Mouse (Mus musculus): ENCODE results near the gene Ccdc61. TPM values are rescaled to one million over a fixed set of nuclear protein-coding genes. Genes with fewer than 3 reads are reported as not detected.

Ccdc61 gene
- 24.6 and 25.8 TPM in 2 replicates for polyA plus RNA-seq (2015; fragmentation: Nextera tagmentation; extraction: Ambion mirVana)

DNA sequence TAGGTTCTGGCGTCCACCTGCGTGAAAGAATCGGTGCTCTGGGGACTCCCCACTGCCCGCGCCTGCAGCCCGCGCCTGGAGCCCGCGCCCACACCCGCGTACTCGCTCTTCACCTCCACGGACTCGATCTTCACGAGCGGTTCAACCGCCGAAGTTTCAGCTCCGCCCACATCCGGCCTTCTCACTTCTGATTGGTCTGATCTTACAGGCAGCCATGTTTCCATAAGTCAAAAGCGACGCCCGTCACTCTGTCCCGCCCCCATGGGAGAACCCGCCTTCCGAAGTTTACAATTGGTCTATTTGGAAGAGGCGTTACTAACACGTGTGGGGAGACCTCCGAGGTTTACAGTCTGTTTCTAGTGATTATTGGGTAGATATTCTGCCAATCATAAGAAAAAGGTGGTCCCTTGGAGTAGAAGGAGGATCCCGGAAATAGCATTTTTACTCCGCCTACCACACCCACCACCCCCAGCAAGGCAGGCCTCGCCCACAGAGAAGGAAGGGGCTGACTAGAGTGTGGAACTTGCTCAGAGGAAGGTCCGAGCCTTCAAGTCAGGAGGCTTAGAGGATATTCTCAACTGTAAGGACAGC lies at the start of gene Ccdc61:
TSS of gene Ccdc61 (minus strand) at position 175 of the 591 bp plus-strand sequence.
- H3K27ac ChIP-seq, result peak within 1 kb of the TSS; percentile 32

DNA sequence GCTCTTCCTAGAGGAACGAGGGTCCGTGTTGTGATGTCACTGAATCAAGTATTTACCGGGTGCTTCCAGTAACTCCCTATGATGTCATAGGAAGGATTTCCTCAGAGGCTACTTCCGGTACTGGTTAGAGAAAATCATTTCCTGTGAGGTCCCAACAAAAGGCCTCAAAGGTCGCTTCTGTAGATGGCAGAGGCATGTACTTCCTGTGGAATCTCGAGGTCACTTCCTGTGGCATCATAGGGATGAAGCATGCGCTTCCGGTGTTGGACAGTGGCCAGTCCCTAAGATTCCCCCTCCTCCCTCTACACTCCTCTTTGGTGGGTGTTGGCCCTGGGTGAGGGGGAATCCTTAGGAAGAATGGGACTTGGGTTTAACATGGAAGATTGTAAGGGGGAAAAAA lies 49.2 kb upstream of the Ccdc61 start:
- Histone ChIP-seq H3K4me1 (peaks cover 63% of the 10 kb centered on the region), H3K27ac (no peak overlapping the region)
- ATAC-seq (replicated peaks), result no peak

More for the DNA sequence above, at the start of gene Ccdc61:
- no peaks in the 10 kb centered on the region for H3K36me3 ChIP-seq (replicated peaks)
- peak within 1 kb of the TSS; percentile 37; the same call in 1 of the 2 replicates for H3K9ac ChIP-seq
- no peaks in the 10 kb centered on the region for H3K9me3 ChIP-seq
- peaks cover 17% of the 10 kb centered on the region for H3K4me1 ChIP-seq
- ATAC-seq (replicated peaks), result peak; percentile 99
- H3K4me3 ChIP-seq, result peak within 1 kb of the TSS; percentile 60
- H3K27me3 ChIP-seq (replicated peaks), result no peaks in the 10 kb centered on the region
- peak within 1 kb of the TSS; percentile 63 for H3K4me2 ChIP-seq
- WGBS, result under 1% methylated on average over 33 of the region's 33 CpGs

DNA sequence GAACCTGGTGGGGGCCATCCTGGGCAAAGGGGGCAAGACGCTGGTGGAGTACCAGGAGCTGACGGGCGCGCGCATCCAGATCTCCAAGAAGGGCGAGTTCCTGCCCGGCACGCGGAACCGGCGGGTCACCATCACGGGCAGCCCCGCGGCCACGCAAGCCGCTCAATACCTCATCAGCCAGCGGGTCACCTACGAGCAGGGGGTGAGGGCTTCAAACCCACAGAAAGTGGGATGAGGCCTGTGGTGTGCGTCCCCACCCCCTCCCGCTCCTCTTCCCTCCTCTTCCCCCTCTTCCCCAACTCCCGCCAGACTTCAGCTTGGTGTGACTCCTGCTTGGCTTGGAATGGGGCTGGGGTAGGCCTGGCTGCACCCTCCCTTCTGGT lies 48.2 kb upstream of the Ccdc61 start:
- ATAC-seq (replicated peaks), result 0 out of 2 replicates have a peak, but pooled peaks have one; percentile 1
- H3K4me1 ChIP-seq, result peaks cover 54% of the 10 kb centered on the region

More for the DNA sequence above, 49.2 kb upstream of the Ccdc61 start:
- WGBS, result 71% methylated on average over 8 of the region's 8 CpGs
- Histone ChIP-seq H3K27me3 (replicated peaks) (no peaks in the 10 kb centered on the region), H3K4me2 (no peak overlapping the region), H3K4me3 (no peak overlapping the region), H3K9me3 (no peaks in the 10 kb centered on the region), H3K36me3 (replicated peaks) (no peaks in the 10 kb centered on the region), H3K9ac (no peak overlapping the region)

DNA sequence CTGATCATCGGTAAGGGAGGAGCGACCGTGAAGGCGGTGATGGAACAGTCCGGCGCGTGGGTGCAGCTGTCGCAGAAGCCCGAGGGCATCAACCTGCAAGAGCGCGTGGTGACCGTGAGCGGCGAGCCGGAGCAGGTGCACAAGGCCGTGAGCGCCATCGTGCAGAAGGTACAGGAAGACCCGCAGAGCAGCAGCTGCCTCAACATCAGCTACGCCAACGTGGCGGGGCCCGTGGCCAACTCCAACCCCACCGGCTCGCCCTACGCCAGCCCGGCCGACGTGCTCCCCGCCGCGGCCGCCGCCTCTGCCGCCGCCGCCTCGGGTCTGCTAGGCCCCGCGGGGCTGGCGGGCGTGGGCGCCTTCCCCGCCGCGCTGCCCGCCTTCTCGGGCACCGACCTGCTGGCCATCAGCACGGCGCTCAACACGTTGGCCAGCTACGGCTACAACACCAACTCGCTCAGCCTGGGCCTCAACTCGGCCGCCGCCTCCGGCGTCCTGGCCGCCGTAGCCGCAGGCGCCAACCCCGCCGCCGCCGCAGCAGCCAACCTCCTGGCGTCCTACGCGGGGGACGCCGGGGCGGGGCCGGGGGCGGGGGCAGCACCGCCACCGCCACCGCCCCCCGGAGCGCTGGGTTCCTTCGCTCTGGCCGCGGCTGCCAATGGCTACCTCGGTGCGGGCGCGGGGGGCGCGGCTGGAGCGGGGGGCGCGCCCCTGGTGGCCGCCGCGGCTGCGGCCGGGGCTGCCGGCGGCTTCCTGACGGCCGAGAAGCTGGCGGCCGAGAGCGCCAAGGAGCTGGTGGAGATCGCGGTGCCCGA lies 47.6 kb upstream of the Ccdc61 start:
- H3K4me3 ChIP-seq, result peak overlapping the region; percentile 27
- no peaks in the 10 kb centered on the region; the same call in 1 of the 2 replicates for H3K36me3 ChIP-seq (replicated peaks)
- H3K27ac ChIP-seq, result peak overlapping the region; percentile 62
- H3K9ac ChIP-seq, result peak overlapping the region; percentile 16; the same call in 1 of the 2 replicates
- no peaks in the 10 kb centered on the region for H3K27me3 ChIP-seq (replicated peaks)
- ATAC-seq (replicated peaks), result peak; percentile 18
- peak overlapping the region; percentile 44 for H3K4me2 ChIP-seq
- peaks cover 48% of the 10 kb centered on the region for H3K4me1 ChIP-seq
- H3K9me3 ChIP-seq, result no peaks in the 10 kb centered on the region
- 1% methylated on average over 102 of the region's 107 CpGs for WGBS

More for the DNA sequence above, 48.2 kb upstream of the Ccdc61 start:
- Histone ChIP-seq H3K9ac (0 out of 2 replicates have a peak overlapping the region, but pooled peaks have one; percentile 6), H3K27ac (peak overlapping the region; percentile 62; the same call in 1 of the 2 replicates), H3K4me3 (peak overlapping the region; percentile 27), H3K4me2 (peak overlapping the region; percentile 44), H3K27me3 (replicated peaks) (no peaks in the 10 kb centered on the region), H3K36me3 (replicated peaks) (no peaks in the 10 kb centered on the region; the same call in 1 of the 2 replicates), H3K9me3 (no peaks in the 10 kb centered on the region)
- WGBS, result 9% methylated on average over 21 of the region's 21 CpGs

DNA sequence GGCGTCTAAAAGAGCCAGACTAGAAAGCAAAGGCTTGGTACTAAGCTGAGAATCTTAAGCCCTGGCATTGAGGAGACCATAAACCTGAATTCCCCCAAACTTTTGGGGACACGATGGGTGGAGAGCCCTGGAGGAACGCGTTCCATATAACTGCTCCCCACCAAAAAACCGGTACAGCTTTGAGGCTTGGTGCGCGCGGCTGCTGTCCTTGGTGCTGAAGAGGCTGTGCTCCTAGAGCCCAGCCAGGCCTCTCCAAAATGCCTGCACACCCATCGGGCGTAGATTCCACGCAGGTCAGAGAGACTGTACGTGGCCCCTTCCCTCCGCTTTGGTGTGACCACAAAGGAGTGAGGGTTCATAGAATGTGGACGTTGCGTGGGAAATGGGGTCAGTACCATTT lies 41.2 kb upstream of the Ccdc61 start:
- Histone ChIP-seq H3K9ac (0 out of 2 replicates have a peak overlapping the region, but pooled peaks have one; percentile 9), H3K27me3 (replicated peaks) (no peaks in the 10 kb centered on the region), H3K4me2 (peak overlapping the region; percentile 33), H3K36me3 (replicated peaks) (peaks cover 13% of the 10 kb centered on the region), H3K4me1 (peaks cover 49% of the 10 kb centered on the region), H3K4me3 (no peak overlapping the region), H3K27ac (peak overlapping the region; percentile 89), H3K9me3 (no peaks in the 10 kb centered on the region)
- 23% methylated on average over 15 of the region's 15 CpGs for WGBS
- ATAC-seq (replicated peaks), result no peak

DNA sequence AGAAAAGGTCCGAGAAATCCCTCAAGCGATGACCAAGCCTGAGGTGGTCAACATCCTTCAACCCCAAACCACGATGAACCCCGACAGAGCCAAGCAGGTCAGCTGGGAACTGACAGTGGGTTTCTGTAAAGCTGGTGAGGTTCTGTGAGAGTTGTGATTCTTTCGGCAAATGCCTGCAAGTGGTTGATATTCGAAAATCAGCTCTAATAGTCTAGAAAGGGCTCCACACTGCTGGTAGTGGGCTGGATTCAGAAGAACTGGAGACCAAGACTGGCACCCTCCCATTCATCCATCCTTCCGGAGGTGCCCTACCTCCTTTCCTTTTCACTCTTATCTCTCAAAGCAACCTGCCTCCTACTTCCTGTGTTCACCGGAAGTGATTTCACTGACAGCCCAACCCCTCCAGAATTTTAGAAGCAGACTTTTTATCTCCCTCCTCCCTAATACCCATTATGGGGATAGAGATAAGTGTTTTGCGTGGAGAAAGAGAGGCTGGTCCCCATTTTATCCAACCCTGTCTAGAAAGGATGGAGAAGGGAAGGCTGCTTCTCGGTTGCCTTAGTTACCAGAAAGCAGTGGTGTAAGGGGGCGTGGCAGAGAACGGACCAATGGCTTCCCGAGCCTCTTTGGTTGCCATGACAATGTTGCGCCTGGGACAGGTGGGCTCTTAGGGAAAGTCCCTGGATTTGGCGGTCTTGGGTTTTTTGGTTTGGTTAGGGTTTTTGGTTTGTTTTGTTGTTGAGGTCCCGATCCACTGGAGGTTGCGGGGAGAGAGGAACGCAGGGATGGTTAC lies 40.5 kb upstream of the Ccdc61 start:
- H3K27ac ChIP-seq, result peak overlapping the region; percentile 89
- H3K4me1 ChIP-seq, result peaks cover 46% of the 10 kb centered on the region
- WGBS, result 12% methylated on average over 18 of the region's 18 CpGs
- no peaks in the 10 kb centered on the region for H3K9me3 ChIP-seq
- H3K27me3 ChIP-seq (replicated peaks), result no peaks in the 10 kb centered on the region
- ATAC-seq (replicated peaks), result peak; percentile 61
- H3K36me3 ChIP-seq (replicated peaks), result peaks cover 15% of the 10 kb centered on the region
- H3K9ac ChIP-seq, result no peak overlapping the region; the same call in 1 of the 2 replicates
- peak overlapping the region; percentile 33 for H3K4me2 ChIP-seq
- H3K4me3 ChIP-seq, result no peak overlapping the region

DNA sequence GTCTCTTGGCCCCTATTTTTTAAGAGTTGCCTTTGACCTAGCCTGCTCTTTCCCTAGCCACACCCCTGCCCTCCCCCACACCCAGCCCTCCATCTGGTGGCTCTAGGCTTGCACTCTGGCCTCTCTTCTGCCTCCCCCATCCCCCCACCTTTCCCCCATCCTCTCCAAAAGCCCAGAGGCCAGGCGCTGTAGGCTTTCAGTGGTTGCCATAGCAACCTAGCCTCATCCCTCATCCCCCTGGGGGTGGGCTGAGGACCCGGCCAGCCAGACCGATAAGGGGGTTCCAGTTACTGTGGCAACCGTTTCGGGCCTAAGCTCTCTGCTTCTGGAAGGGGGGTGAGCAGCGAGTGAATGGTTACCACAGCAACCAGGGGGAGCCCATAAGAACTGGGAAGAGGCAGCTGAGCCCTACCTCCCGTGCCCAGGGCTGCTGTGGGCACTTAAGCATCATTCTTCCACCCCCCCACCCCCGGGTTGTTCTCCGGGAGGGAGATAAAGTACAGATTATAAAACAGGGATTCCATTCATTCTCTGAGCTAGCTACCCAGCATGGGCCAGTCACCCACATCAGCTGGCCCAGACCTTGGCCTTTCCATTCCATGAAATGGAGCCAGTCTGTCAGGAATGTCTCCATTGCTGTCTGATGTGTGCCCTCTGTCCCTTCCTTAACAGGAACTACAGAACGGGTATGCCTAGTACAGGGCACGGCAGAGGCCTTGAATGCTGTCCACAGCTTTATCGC lies 39.7 kb upstream of the Ccdc61 start:
- Histone ChIP-seq H3K9ac (peak overlapping the region; percentile 15; the same call in 1 of the 2 replicates), H3K27me3 (replicated peaks) (no peaks in the 10 kb centered on the region), H3K9me3 (no peaks in the 10 kb centered on the region), H3K4me1 (peaks cover 46% of the 10 kb centered on the region), H3K27ac (peak overlapping the region; percentile 89), H3K36me3 (replicated peaks) (peaks cover 16% of the 10 kb centered on the region), H3K4me2 (peak overlapping the region; percentile 33), H3K4me3 (no peak overlapping the region)
- peak; percentile 92 for ATAC-seq (replicated peaks)
- WGBS, result 4% methylated on average over 12 of the region's 12 CpGs

DNA sequence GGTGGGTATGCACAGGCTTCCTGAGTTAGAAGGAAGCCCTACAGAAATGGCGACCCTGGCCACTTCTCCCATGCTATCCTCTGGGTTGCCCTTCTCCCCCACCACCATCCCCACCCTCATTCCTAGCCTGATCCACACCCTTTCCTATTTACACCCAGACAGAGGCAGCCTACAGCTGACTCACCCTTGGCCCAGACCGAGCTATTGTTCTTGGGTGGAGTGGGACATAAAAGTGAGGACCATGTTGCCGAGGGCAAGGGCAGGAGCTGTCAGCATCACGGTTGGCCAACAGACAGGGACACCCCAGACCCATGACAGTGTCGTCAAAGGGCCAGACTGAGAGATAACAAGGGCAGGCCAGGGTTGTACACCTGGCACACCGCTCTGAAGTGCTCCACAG lies 37.9 kb upstream of the Ccdc61 start:
- H3K27ac ChIP-seq, result peak overlapping the region; percentile 89
- WGBS, result 40% methylated on average over 6 of the region's 6 CpGs
- ATAC-seq (replicated peaks), result no peak
- H3K4me1 ChIP-seq, result peaks cover 51% of the 10 kb centered on the region
- H3K9ac ChIP-seq, result 0 out of 2 replicates have a peak overlapping the region, but pooled peaks have one; percentile 4
- no peak overlapping the region for H3K4me3 ChIP-seq
- no peaks in the 10 kb centered on the region for H3K9me3 ChIP-seq
- no peaks in the 10 kb centered on the region for H3K27me3 ChIP-seq (replicated peaks)
- H3K4me2 ChIP-seq, result no peak overlapping the region
- peaks cover 23% of the 10 kb centered on the region for H3K36me3 ChIP-seq (replicated peaks)

DNA sequence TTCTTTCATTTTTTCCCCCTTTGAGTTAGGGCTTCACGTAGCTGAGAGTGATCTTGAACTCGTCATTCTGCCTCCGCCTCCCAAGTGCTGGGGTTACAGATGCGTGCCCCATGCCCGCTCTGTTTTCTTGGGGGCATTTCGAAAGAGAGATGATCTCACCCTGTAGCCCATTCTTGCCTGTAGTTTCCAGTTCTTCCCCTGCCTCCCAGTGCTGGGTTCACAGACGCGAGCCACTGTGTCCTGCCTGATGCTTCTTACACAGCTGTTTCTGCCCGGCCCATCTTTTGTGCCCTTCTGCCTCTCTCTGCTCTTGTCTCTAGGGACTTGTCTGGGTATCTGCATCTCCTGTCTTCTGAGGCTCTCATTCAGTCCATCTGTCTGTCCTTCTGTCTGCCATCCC lies 32.6 kb upstream of the Ccdc61 start:
- WGBS, result 37% methylated on average over 9 of the region's 9 CpGs
- no peak overlapping the region for H3K4me2 ChIP-seq

DNA sequence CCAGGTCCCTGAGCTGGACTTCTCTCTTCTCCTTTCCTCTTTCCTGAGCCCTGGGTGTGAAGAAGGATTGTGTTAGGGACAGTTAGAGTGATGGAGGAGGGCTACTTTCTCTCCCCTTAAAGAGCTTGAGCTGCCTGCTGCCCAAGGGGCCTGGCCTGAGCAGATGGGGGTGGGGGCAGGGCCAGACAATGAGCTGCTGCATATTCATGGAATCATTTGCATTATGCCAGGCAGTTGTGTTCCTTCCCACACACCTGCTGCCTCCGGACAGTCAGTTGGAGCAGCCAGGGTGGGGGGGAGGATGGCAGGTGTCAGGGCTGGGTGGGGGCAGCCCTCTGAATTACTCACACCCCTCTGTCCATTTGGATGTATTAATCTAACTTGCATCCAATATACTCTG lies 32.2 kb upstream of the Ccdc61 start:
- H3K27ac ChIP-seq, result peak overlapping the region; percentile 62
- H3K4me2 ChIP-seq, result peak overlapping the region; percentile 16
- ATAC-seq (replicated peaks), result peak; percentile 50
- H3K9ac ChIP-seq, result no peak overlapping the region; the same call in 1 of the 2 replicates
- no peaks in the 10 kb centered on the region for H3K27me3 ChIP-seq (replicated peaks)
- H3K4me1 ChIP-seq, result peaks cover 43% of the 10 kb centered on the region
- WGBS, result 5% methylated on average over 1 of the region's 1 CpGs
- peaks cover 19% of the 10 kb centered on the region for H3K36me3 ChIP-seq (replicated peaks)
- H3K4me3 ChIP-seq, result no peak overlapping the region
- H3K9me3 ChIP-seq, result no peaks in the 10 kb centered on the region

More for the DNA sequence above, 32.6 kb upstream of the Ccdc61 start:
- no peak for ATAC-seq (replicated peaks)
- no peaks in the 10 kb centered on the region for H3K9me3 ChIP-seq
- H3K4me1 ChIP-seq, result peaks cover 42% of the 10 kb centered on the region
- 0 out of 2 replicates have a peak overlapping the region, but pooled peaks have one; percentile 12 for H3K9ac ChIP-seq
- peak overlapping the region; percentile 62 for H3K27ac ChIP-seq
- H3K27me3 ChIP-seq (replicated peaks), result no peaks in the 10 kb centered on the region
- no peak overlapping the region for H3K4me3 ChIP-seq
- peaks cover 19% of the 10 kb centered on the region for H3K36me3 ChIP-seq (replicated peaks)

DNA sequence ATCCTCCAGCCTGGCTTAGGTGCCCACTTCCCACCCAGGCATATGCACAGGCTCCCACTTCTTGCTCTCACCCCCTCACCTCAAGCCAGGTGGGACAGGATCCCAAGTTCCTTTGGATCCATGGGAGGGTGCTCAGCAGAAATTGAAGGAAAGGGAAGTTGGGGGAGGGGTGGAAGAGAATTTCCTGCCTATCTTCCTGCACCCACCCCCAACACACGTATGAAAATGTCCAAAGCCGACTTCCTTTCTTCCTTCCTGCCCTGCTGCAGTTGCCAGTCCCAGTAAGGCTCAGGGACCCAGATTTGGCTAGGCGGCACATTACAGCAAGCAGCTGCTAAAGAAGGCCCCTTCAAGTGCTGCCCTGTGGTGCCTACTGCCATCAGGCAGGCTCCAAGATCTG lies 17.5 kb upstream of the Ccdc61 start:
- peak overlapping the region; percentile 74 for H3K4me2 ChIP-seq
- peak overlapping the region; percentile 97; the same call in 1 of the 2 replicates for H3K27ac ChIP-seq
- peak overlapping the region; percentile 100 for H3K9ac ChIP-seq
- no peak for ATAC-seq (replicated peaks)
- WGBS, result 39% methylated on average over 3 of the region's 3 CpGs
- H3K9me3 ChIP-seq, result no peaks in the 10 kb centered on the region
- peak overlapping the region; percentile 75 for H3K4me3 ChIP-seq
- no peaks in the 10 kb centered on the region for H3K27me3 ChIP-seq (replicated peaks)
- no peaks in the 10 kb centered on the region for H3K36me3 ChIP-seq (replicated peaks)
- H3K4me1 ChIP-seq, result peaks cover 80% of the 10 kb centered on the region

Data from midbrain, embryonic 15.5 days (tissue).